Mouse (Mus musculus): ENCODE measurements around the gene Atp5k.

The Atp5k gene

GRCm38 (mm10) chr5:108427186-108427585, 7.1 kb downstream of the Atp5k start:
- in situ Hi-C loops (cut with MboI, MseI), result no loop called here

DNA sequence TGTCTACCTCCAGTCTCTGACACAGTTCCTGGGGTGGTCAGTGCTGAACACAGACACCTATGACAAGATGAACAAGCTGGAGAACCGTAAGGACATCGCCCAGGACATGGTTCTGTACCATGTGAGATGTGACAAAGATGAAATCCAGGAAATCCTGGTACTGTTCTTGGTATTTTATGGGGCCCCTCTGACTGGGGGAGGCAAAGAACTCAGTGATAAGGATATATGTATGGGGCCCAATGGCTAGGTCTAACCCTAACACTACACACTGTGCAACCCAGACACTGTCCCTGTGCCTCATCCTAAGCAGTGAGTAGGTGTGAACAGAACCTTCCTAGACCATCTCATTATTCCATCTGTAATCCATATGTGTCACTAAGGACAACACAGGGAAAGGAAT, 10.8 kb downstream of the Atp5k start:
- in situ Hi-C loops (cut with MboI, MseI), result no loop called here

DNA sequence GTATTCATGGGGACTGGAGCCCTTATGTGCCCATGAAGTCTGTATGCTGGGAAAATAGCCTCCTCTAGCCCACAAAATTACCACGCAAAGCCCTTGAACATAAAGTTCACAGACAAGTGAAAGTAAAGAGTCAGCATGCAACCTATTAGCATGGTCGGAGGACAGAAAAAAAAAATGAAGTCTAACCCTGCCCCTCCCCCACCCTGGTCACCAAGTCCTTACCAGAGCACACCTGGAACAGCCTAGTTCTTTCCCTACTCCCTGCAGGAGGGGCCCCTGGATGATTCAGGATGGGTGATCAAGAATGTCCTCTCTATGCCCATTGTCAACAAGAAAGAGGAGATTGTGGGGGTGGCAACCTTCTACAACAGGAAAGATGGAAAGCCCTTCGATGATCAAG, 11.5 kb downstream of the Atp5k start:
- in situ Hi-C loops (cut with MboI, MseI), result no loop called here

- in situ Hi-C loops (cut with MboI, MseI), result no loop called here
Observed at GRCm38 (mm10) chr5:108414711-108415110, 19.5 kb downstream of the Atp5k start.

GRCm38 (mm10) chr5:108406977-108407376, 27.3 kb downstream of the Atp5k start:
- in situ Hi-C loops (cut with MboI, MseI), result no loop called here

- in situ Hi-C loops (cut with MboI, MseI), result no loop called here
Observed at GRCm38 (mm10) chr5:108405460-108405859, 28.8 kb downstream of the Atp5k start.

DNA sequence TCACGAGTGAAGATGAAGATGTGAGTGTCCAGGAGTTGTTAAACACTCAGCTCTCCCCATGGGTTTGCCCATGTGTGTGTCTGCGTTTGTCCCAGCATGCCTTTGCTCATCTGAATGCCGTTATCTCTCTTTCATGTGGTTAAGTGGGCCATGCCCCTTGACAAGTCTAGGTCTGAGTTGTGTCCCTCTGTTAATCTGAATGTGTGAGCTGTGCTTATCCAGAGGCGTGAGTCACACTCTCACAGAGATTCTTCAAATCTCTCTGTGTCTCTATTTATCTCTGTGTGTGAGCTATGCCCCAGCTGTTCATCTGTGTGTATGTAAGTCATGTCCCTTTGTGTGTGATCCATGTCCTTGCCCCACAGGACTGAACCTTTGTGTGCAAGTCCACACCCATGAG, 30.8 kb downstream of the Atp5k start:
- in situ Hi-C loops (cut with MboI, MseI), result no loop called here

DNA sequence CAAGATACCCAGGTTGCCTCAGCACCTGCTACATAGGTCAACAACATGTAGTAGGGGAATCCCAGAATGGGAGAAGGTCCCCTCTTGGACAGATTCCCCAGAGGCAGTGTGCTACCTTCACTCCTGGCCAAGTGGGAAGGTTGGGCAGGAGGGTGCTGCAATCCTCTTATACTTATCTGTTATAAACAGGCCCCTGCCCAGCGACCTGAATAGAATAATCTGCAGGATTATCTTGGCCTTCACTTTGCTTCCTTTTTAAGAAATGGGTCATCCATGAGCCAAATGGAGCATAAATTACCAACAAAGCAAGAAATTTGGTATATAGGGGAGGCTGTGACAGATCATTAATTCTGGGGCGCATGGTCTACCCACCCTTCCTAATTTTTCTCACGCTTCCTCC, 44.5 kb downstream of the Atp5k start:
- in situ Hi-C loops (cut with MboI, MseI), result no loop called here

DNA sequence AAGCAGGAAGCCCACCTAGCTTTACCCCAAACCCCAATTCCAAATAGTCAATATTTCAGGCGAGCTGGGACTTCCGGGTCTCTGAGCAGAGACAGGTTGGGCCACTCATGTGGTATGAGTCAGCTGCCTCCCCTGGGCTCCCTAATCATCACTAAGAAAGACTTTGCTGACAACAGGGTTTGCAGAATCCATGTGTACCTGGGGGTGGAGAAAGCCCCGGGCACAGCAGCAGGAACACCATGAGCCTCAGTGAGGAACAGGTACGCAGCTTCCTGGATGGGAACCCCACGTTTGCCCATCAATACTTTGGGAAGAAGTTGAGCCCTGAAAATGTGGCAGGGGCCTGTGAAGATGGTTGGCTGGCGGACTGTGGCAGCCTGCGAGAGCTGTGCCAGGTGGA, 46.0 kb downstream of the Atp5k start, which contains the start of gene Pde6b:
TSS of gene Pde6b (plus strand) at position 191 of the 400 bp plus-strand sequence.
- in situ Hi-C loops (cut with MboI, MseI), result no loop called here

GRCm38 (mm10) chr5:108386449-108386848, 47.8 kb downstream of the Atp5k start:
- in situ Hi-C loops (cut with MboI, MseI), result no loop called here

- in situ Hi-C loops (cut with MboI, MseI), result no loop called here
Observed at GRCm38 (mm10) chr5:108385632-108386031, 48.6 kb downstream of the Atp5k start.
